Mouse (Mus musculus) G1E (cell line): ENCODE measurements at regions not wholly inside any gene's neighbourhood (a gene's known extent, or its start where the extent isn't known, plus 50 kb on each side); places are given as distances from the start of the nearest gene placed in this dataset.

Experiments used
- ATAC-seq: 2 replicates; pipeline ENCODE4 v1.8.0; 2016; ENCODE audit warnings: mild to moderate bottlenecking; ENCODE audit not compliant: insufficient number of reproducible peaks, poor library complexity, low FRiP score, severe bottlenecking; ENCODE audit errors: extremely low read depth
- DNase-seq: peaks from one replicate; pipeline ENCODE4 v3.0.0; 2012; ENCODE audit warnings: low spot score
- H3K27me3 ChIP-seq: 2 replicates; pipeline ENCODE4 v1.6.1; 2012; ENCODE audit warnings: mild to moderate bottlenecking, low read length, inconsistent platforms; ENCODE audit not compliant: insufficient read depth
- H3K36me3 ChIP-seq: replicated peaks from 2 replicates; pipeline ENCODE3; 2012; ENCODE audit warnings: mild to moderate bottlenecking, inconsistent platforms
- H3K4me1 ChIP-seq: 2 replicates; pipeline ENCODE4 v1.6.1; 2012; ENCODE audit warnings: low read depth, low read length, inconsistent platforms, mixed read lengths; ENCODE audit not compliant: insufficient read depth
- H3K4me3 ChIP-seq: 2 replicates; pipeline ENCODE4 v1.5.1; 2012; ENCODE audit warnings: low read depth, mild to moderate bottlenecking, inconsistent platforms, low read length, moderate library complexity, mixed read lengths
- H3K9me3 ChIP-seq: replicated peaks from 2 replicates; pipeline ENCODE4 v1.6.1; 2012; ENCODE audit warnings: inconsistent platforms
- CTCF ChIP-seq: IDR thresholded peaks from 2 replicates; pipeline ENCODE4 v1.5.1; 2012; ENCODE audit warnings: low read depth, low read length, inconsistent platforms, mixed read lengths
- GATA1 ChIP-seq: IDR thresholded peaks from 2 replicates; pipeline ENCODE4 v1.6.1; 2012; ENCODE audit warnings: borderline replicate concordance, low read length, inconsistent platforms, mixed read lengths
- GATA2 ChIP-seq: IDR thresholded peaks from 2 replicates; pipeline ENCODE4 v1.6.1; 2012; ENCODE audit warnings: low read depth, low read length, inconsistent platforms, borderline replicate concordance
- POLR2AphosphoS5 ChIP-seq: IDR thresholded peaks from 2 replicates; pipeline ENCODE4 v1.6.1; 2012; ENCODE audit warnings: low read depth, low read length, inconsistent platforms; ENCODE audit not compliant: insufficient replicate concordance
- TAL1 ChIP-seq: conservative IDR thresholded peaks from 2 replicates; pipeline ENCODE4 v1.6.1; 2012; ENCODE audit warnings: low read depth, low read length, inconsistent platforms, mixed read lengths

DNA sequence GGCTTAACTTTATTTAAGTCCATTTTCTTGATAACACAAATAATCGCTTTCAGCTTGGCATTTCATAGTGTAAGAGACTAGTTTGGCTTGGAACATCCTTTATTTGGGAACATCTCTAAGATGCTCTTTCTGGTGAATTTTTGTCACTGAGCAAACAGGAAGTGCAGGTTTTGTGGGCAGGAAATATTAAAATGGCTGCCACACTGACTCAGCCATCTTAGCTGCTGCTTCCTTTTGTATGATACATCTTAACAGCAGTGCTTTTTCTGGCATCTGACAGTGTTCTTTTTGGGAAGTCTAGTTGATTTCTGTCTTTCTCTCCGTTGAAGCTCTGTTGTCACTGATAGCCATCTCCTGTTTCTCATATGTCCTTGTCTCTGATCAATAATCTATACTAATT lies 329.4 kb upstream of the Tet2 start:
- no peak for ATAC-seq
- no peak for DNase-seq
- Histone ChIP-seq H3K36me3 (no peaks in the 10 kb centered on the region), H3K4me1 (no peaks in the 10 kb centered on the region; the same call in 1 of the 2 replicates), H3K4me3 (no peak overlapping the region), H3K9me3 (no peaks in the 10 kb centered on the region), H3K27me3 (no peaks in the 10 kb centered on the region)
- TF ChIP-seq TAL1 (no peak), CTCF (no peak), GATA2 (no peak), GATA1 (no peak), POLR2AphosphoS5 (no peak)

GRCm38 (mm10) chr3:133876439-133877072 lies 331.6 kb upstream of the Tet2 start:
- Histone ChIP-seq H3K27me3 (no peaks in the 10 kb centered on the region), H3K9me3 (no peaks in the 10 kb centered on the region), H3K4me1 (no peaks in the 10 kb centered on the region; the same call in 1 of the 2 replicates), H3K4me3 (no peak overlapping the region), H3K36me3 (no peaks in the 10 kb centered on the region)
- peak; percentile 47; the same call in 1 of the 2 replicates for TF ChIP-seq CTCF
- TF ChIP-seq GATA2: no peak
- TF ChIP-seq POLR2AphosphoS5: no peak
- TF ChIP-seq GATA1: no peak
- no peak for TF ChIP-seq TAL1
- no peak for DNase-seq
- ATAC-seq: peak; percentile 38; the same call in 1 of the 2 replicates

- Histone ChIP-seq H3K27me3 (no peaks in the 10 kb centered on the region), H3K9me3 (no peaks in the 10 kb centered on the region), H3K36me3 (no peaks in the 10 kb centered on the region), H3K4me1 (no peaks in the 10 kb centered on the region; the same call in 1 of the 2 replicates), H3K4me3 (no peak overlapping the region)
- TF ChIP-seq GATA2 (no peak), CTCF (no peak)
- DNase-seq (no peak), ATAC-seq (no peak)
Measured at GRCm38 (mm10) chr3:133877310-133877709, 332.4 kb upstream of the Tet2 start.

DNA sequence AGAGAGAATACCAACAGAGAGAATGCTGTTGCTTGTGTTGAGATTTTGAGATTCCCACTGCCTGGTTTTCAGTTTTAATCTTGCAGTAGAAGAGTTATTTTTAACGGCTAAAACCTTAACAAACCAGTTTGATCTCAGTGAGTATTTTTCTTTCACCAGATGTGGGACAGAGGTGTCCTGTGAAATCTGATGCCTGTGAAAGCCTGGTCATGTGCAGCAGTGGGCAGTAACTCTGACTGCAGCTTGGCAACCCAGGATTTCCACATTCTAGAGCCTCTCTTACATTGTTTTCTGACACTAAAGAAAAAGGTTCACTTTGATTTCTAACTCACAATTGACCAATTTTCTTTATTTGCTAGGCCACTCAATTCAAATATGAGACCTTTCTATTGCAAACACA lies 335.7 kb upstream of the Tet2 start:
- H3K4me1 ChIP-seq: no peaks in the 10 kb centered on the region; the same call in 1 of the 2 replicates
- no peak overlapping the region for H3K4me3 ChIP-seq
- TF ChIP-seq CTCF (no peak), TAL1 (no peak), GATA2 (no peak), POLR2AphosphoS5 (no peak), GATA1 (no peak)
- 0 out of 2 replicates have a peak, but pooled peaks cover 3% of the 10 kb centered on the region for H3K27me3 ChIP-seq
- ATAC-seq: no peak
- no peaks in the 10 kb centered on the region for H3K9me3 ChIP-seq
- no peak for DNase-seq
- no peaks in the 10 kb centered on the region for H3K36me3 ChIP-seq

DNA sequence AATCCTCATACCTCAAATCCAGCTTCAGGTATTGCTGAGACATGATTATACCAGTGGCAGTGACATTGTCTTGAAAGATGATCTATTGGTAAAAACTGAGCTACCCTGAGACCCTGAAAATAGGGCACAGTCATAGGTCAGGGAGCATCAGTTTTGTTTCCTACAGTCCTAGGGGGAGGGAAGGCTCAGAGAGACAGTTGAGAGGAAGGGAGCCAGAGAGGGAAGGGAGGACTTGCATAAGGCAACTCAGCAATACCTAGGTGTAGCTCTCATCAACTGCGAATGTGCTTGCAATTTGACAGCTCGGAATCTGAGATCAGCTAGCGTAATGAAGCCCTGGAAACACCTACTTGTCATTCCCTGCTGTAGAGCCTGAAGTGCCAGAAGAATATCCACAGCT lies 334.4 kb upstream of the Cxxc4 start:
- DNase-seq: no peak
- TF ChIP-seq TAL1: no peak
- TF ChIP-seq POLR2AphosphoS5: no peak
- TF ChIP-seq CTCF: no peak
- no peak for TF ChIP-seq GATA2
- TF ChIP-seq GATA1: no peak
- ATAC-seq: no peak
- no peak overlapping the region for H3K4me3 ChIP-seq
- H3K27me3 ChIP-seq: peaks cover 3% of the 10 kb centered on the region; the same call in 1 of the 2 replicates
- H3K4me1 ChIP-seq: no peaks in the 10 kb centered on the region
- peaks cover 2% of the 10 kb centered on the region; the same call in 1 of the 2 replicates for H3K9me3 ChIP-seq
- H3K36me3 ChIP-seq: no peaks in the 10 kb centered on the region

DNA sequence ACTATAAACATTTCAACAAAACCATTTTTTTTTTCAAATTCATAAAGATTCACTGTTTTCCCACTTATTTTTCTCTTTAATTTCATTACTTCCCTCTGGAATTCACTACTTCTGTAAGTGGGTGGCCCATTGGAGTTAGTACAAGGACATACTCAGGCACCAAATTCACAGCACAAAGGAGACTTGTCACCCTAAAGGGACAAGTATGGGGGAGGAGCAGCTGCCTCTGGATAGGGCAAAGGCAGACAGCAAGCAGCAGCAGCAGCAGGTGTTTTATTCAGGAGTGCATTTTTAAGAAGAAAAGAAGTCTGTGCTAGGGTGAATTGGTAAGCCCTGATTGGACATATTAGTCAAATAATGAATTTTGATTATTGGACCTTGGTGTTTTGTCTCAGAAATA lies 314.1 kb upstream of the Cxxc4 start:
- ATAC-seq: no peak
- Histone ChIP-seq H3K4me3 (no peak overlapping the region), H3K4me1 (no peaks in the 10 kb centered on the region), H3K36me3 (no peaks in the 10 kb centered on the region), H3K9me3 (no peaks in the 10 kb centered on the region), H3K27me3 (peaks cover 4% of the 10 kb centered on the region; the same call in 1 of the 2 replicates)
- TF ChIP-seq CTCF (no peak), TAL1 (no peak), GATA1 (no peak), GATA2 (no peak), POLR2AphosphoS5 (no peak)
- no peak for DNase-seq

- no peaks in the 10 kb centered on the region for H3K36me3 ChIP-seq
- no peak for TF ChIP-seq GATA1
- no peak for TF ChIP-seq TAL1
- no peak for TF ChIP-seq POLR2AphosphoS5
- no peak for TF ChIP-seq GATA2
- no peak overlapping the region for H3K4me3 ChIP-seq
- no peak for DNase-seq
- no peaks in the 10 kb centered on the region for H3K27me3 ChIP-seq
- H3K4me1 ChIP-seq: no peaks in the 10 kb centered on the region
- ATAC-seq: no peak
- no peaks in the 10 kb centered on the region for H3K9me3 ChIP-seq
Measured at GRCm38 (mm10) chr3:133965322-133965721, 271.0 kb upstream of the Cxxc4 start.
